Mouse (Mus musculus): ENCODE results near the gene Aldh16a1. TPM values are rescaled to one million over a fixed set of nuclear protein-coding genes. Genes with fewer than 3 reads are reported as not detected.

Gene Aldh16a1
- polyA plus RNA-seq, 1 experiment from 2014 or later: 26.7 TPM

GRCm38 (mm10) chr7:45191161-45191560, 36.8 kb upstream of the Aldh16a1 start:
- peaks cover 4% of the 10 kb centered on the region for H3K27me3 ChIP-seq (replicated peaks; ENCODE audit: insufficient read depth, low read length)
- WGBS: 48% methylated on average over 2 of the region's 2 CpGs
- H3K9me3 ChIP-seq (ENCODE audit: low read length): no peaks in the 10 kb centered on the region
- TF ChIP-seq EP300 (IDR thresholded peaks at IDR 0.05) (no peak), CTCF (IDR thresholded peaks at IDR 0.05) (no peak)
- no peak overlapping the region for H3K27ac ChIP-seq (ENCODE audit: low read length)
- H3K4me1 ChIP-seq (ENCODE audit: insufficient read depth, low read depth, low read length): no peaks in the 10 kb centered on the region
- H3K4me3 ChIP-seq (ENCODE audit: low read depth, low read length): no peak overlapping the region
- DNase-seq (ENCODE audit: low spot score): no peak
- H3K9ac ChIP-seq (replicated peaks; ENCODE audit: low read depth): no peak overlapping the region
- ATAC-seq: no peak
- no peak overlapping the region for H3K4me2 ChIP-seq (replicated peaks; ENCODE audit: low read depth, low read length)
- no peaks in the 10 kb centered on the region for H3K36me3 ChIP-seq (ENCODE audit: insufficient read depth, low read length)

GRCm38 (mm10) chr7:45190186-45190585, 35.8 kb upstream of the Aldh16a1 start:
- Histone ChIP-seq H3K27me3 (replicated peaks; ENCODE audit: insufficient read depth, low read length) (peaks cover 10% of the 10 kb centered on the region), H3K9ac (replicated peaks; ENCODE audit: low read depth) (no peak overlapping the region), H3K9me3 (ENCODE audit: low read length) (no peaks in the 10 kb centered on the region), H3K4me2 (replicated peaks; ENCODE audit: low read depth, low read length) (no peak overlapping the region), H3K36me3 (ENCODE audit: insufficient read depth, low read length) (no peaks in the 10 kb centered on the region), H3K4me1 (ENCODE audit: insufficient read depth, low read depth, low read length) (no peaks in the 10 kb centered on the region), H3K27ac (ENCODE audit: low read length) (no peak overlapping the region), H3K4me3 (ENCODE audit: low read depth, low read length) (no peak overlapping the region)
- ATAC-seq: no peak
- WGBS: 87% methylated on average over 6 of the region's 6 CpGs
- TF ChIP-seq EP300 (IDR thresholded peaks at IDR 0.05) (no peak), CTCF (IDR thresholded peaks at IDR 0.05) (no peak)
- DNase-seq (ENCODE audit: low spot score): no peak

DNA sequence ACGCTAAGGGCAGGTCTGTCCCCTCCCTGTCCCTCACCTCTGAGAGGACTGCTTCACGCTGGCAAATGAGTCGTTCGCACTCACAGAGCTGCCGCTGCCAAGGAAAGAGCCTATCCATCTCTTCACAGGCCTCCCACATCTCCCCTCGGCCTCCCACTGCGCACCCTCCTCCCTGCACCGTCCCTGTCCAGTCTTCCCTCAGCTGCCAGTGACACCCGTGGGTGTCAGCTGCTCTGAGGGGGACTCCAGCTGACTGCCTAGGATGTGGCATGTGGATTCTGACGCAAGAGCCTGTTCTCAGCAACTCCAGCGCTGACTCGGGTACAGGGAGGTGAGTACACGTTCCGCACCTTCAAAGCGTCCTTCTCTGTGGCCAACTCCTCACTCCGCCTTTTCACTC, 35.2 kb upstream of the Aldh16a1 start:
- no peak overlapping the region for H3K4me2 ChIP-seq (replicated peaks; ENCODE audit: low read depth, low read length)
- ATAC-seq: no peak
- no peaks in the 10 kb centered on the region for H3K36me3 ChIP-seq (ENCODE audit: insufficient read depth, low read length)
- TF ChIP-seq CTCF (IDR thresholded peaks at IDR 0.05): no peak
- no peak for TF ChIP-seq EP300 (IDR thresholded peaks at IDR 0.05)
- no peak overlapping the region for H3K9ac ChIP-seq (replicated peaks; ENCODE audit: low read depth)
- no peak overlapping the region for H3K27ac ChIP-seq (ENCODE audit: low read length)
- no peaks in the 10 kb centered on the region for H3K4me1 ChIP-seq (ENCODE audit: insufficient read depth, low read depth, low read length)
- peaks cover 10% of the 10 kb centered on the region for H3K27me3 ChIP-seq (replicated peaks; ENCODE audit: insufficient read depth, low read length)
- 41% methylated on average over 16 of the region's 16 CpGs for WGBS
- no peak overlapping the region for H3K4me3 ChIP-seq (ENCODE audit: low read depth, low read length)
- no peaks in the 10 kb centered on the region for H3K9me3 ChIP-seq (ENCODE audit: low read length)
- no peak for DNase-seq (ENCODE audit: low spot score)

GRCm38 (mm10) chr7:45185921-45186320, 31.5 kb upstream of the Aldh16a1 start:
- ATAC-seq: no peak
- peaks cover 4% of the 10 kb centered on the region; the same call in 1 of the 2 replicates for H3K4me1 ChIP-seq (ENCODE audit: insufficient read depth, low read depth, low read length)
- peaks cover 39% of the 10 kb centered on the region for H3K27me3 ChIP-seq (replicated peaks; ENCODE audit: insufficient read depth, low read length)
- no peak for DNase-seq (ENCODE audit: low spot score)
- no peaks in the 10 kb centered on the region for H3K36me3 ChIP-seq (ENCODE audit: insufficient read depth, low read length)
- H3K9me3 ChIP-seq (ENCODE audit: low read length): no peaks in the 10 kb centered on the region
- WGBS: 72% methylated on average over 7 of the region's 7 CpGs
- no peak overlapping the region for H3K4me2 ChIP-seq (replicated peaks; ENCODE audit: low read depth, low read length)
- TF ChIP-seq EP300 (IDR thresholded peaks at IDR 0.05) (no peak), CTCF (IDR thresholded peaks at IDR 0.05) (no peak)
- H3K9ac ChIP-seq (replicated peaks; ENCODE audit: low read depth): no peak overlapping the region
- no peak overlapping the region for H3K27ac ChIP-seq (ENCODE audit: low read length)
- no peak overlapping the region for H3K4me3 ChIP-seq (ENCODE audit: low read depth, low read length)

DNA sequence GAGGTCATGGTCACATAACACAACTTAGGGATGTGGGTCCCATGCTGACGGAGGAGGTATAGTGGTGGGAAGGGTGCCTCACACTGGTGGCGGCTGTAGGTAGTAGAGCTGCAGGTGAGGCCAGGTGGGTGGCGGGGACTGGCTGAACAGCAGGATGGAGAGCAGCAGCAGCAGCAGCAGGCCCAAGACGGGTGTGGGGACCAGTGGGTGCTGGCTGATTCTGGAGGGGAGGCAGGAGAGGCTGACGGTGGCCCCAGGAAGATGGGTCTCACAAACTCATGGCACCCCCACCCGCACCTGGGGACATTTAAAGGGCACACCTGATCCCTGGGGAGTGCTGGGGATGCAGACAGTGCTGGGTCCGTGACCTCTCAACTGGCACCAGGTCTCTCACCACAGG, 29.3 kb upstream of the Aldh16a1 start:
- H3K4me3 ChIP-seq (ENCODE audit: low read depth, low read length): no peak overlapping the region
- H3K27ac ChIP-seq (ENCODE audit: low read length): no peak overlapping the region
- TF ChIP-seq EP300 (IDR thresholded peaks at IDR 0.05) (no peak), CTCF (IDR thresholded peaks at IDR 0.05) (no peak)
- H3K4me1 ChIP-seq (ENCODE audit: insufficient read depth, low read depth, low read length): peaks cover 4% of the 10 kb centered on the region; the same call in 1 of the 2 replicates
- WGBS: 54% methylated on average over 7 of the region's 7 CpGs
- ATAC-seq (no peak), DNase-seq (ENCODE audit: low spot score) (no peak)
- peaks cover 59% of the 10 kb centered on the region for H3K27me3 ChIP-seq (replicated peaks; ENCODE audit: insufficient read depth, low read length)
- H3K4me2 ChIP-seq (replicated peaks; ENCODE audit: low read depth, low read length): no peak overlapping the region
- no peaks in the 10 kb centered on the region for H3K9me3 ChIP-seq (ENCODE audit: low read length)
- H3K36me3 ChIP-seq (ENCODE audit: insufficient read depth, low read length): no peaks in the 10 kb centered on the region
- H3K9ac ChIP-seq (replicated peaks; ENCODE audit: low read depth): no peak overlapping the region

DNA sequence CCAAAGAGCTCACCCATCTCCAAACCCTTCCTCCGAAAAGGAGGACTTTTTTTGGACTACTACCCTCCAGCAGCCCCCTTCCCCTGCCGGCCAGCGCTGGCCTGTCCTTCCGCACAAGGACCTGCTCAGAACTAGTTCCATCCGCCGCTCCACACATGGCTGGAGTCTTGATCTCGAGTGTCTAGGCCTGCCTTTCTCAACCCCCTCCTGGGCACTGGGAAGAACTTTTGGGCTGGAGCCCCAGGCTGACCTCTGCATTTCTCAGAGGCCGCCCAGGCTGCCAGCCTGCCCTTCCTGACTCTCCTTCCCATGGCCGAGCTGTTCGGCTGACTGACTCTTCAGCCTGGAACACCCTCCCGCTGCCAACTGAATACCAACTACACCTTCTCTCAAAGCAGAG, 28.2 kb upstream of the Aldh16a1 start:
- H3K27ac ChIP-seq (ENCODE audit: low read length): no peak overlapping the region
- H3K4me3 ChIP-seq (ENCODE audit: low read depth, low read length): peak overlapping the region; percentile 25
- H3K4me2 ChIP-seq (replicated peaks; ENCODE audit: low read depth, low read length): peak overlapping the region; percentile 54
- DNase-seq (ENCODE audit: low spot score) (no peak), ATAC-seq (peak; percentile 34; the same call in 1 of the 2 replicates)
- H3K9ac ChIP-seq (replicated peaks; ENCODE audit: low read depth): no peak overlapping the region
- no peaks in the 10 kb centered on the region for H3K36me3 ChIP-seq (ENCODE audit: insufficient read depth, low read length)
- TF ChIP-seq CTCF (IDR thresholded peaks at IDR 0.05) (peak; percentile 16), EP300 (IDR thresholded peaks at IDR 0.05) (no peak)
- H3K9me3 ChIP-seq (ENCODE audit: low read length): no peaks in the 10 kb centered on the region
- H3K27me3 ChIP-seq (replicated peaks; ENCODE audit: insufficient read depth, low read length): peaks cover 63% of the 10 kb centered on the region
- 11% methylated on average over 11 of the region's 11 CpGs for WGBS
- H3K4me1 ChIP-seq (ENCODE audit: insufficient read depth, low read depth, low read length): peaks cover 4% of the 10 kb centered on the region; the same call in 1 of the 2 replicates

DNA sequence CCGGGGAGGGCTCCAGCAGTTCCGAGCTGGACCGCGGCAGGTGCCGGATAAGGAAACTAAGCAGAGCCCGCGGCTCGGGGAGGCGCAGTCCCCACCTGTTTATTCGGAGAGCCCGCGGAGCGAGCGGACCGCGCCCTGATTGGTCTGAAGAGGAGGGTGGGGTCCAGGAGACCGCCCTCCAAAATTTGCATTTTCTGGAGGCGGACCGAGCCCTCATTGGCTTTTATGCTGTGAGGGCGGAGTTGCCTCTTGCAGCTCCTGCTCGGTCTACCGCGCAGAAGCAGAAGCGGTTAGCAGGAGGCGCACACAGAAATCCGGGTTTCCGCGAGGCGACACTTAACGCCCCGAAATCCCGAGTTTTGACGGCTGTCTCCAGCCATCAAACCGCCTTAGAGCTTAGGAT, 27.8 kb upstream of the Aldh16a1 start:
- Histone ChIP-seq H3K9me3 (ENCODE audit: low read length) (no peaks in the 10 kb centered on the region), H3K9ac (replicated peaks; ENCODE audit: low read depth) (no peak overlapping the region), H3K36me3 (ENCODE audit: insufficient read depth, low read length) (no peaks in the 10 kb centered on the region), H3K4me1 (ENCODE audit: insufficient read depth, low read depth, low read length) (peaks cover 4% of the 10 kb centered on the region; the same call in 1 of the 2 replicates), H3K4me3 (ENCODE audit: low read depth, low read length) (peak overlapping the region; percentile 25), H3K27me3 (replicated peaks; ENCODE audit: insufficient read depth, low read length) (peaks cover 67% of the 10 kb centered on the region), H3K4me2 (replicated peaks; ENCODE audit: low read depth, low read length) (peak overlapping the region; percentile 54), H3K27ac (ENCODE audit: low read length) (no peak overlapping the region)
- under 1% methylated on average over 33 of the region's 34 CpGs for WGBS
- ATAC-seq (peak; percentile 97), DNase-seq (ENCODE audit: low spot score) (peak; percentile 96)
- no peak for TF ChIP-seq CTCF (IDR thresholded peaks at IDR 0.05)
